22 mouse cellular contexts compared by ENCODE assay signal in the genomic region with DNA sequence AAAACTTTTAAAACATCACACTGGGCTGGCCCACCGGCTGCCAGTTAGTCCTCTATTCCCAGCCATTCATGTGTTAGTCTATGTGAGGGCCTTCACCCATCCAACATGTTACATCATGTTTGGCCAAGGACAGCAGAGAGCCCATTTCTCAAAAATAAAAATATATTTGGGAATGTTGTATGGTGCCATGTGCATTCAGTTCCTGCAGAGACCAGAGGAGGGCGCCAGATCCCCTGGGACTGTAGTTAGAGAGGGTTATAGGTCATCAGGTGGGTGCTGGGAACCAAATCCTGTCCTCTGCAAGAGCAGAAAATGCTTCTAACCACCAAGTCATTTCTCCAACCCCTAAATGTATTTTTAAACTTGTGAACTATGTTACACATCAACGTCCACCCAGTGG. TPM values are rescaled to one million over a fixed set of nuclear protein-coding genes. Genes with fewer than 3 reads are reported as not detected.
DNase-seq lines count a peak whose midpoint lies in the region; ATAC-seq and TF ChIP-seq lines count a peak whose summit lies in the region.
"Had no signal": no experiment of that assay in that cellular context is flagged by ENCODE, and none has a peak within 500 bp of the region (broad histone marks: within the 10 kb centered on the region; RNA-seq: fewer than 3 reads in every experiment).

No protein-coding gene starts in this region.

- H3K9me3 ChIP-seq in kidney, postnatal 0 days (replicated peaks; ENCODE audit: low read length), result no peaks in the 10 kb centered on the region
- no peaks in the 10 kb centered on the region for H3K9me3 ChIP-seq in midbrain, postnatal 0 days (ENCODE audit: low read length)
- H3K9me3 ChIP-seq in midbrain, embryonic 16.5 days (replicated peaks; ENCODE audit: control insufficient read depth, low read length, poor library complexity, severe bottlenecking), result no peaks in the 10 kb centered on the region
- H3K9me3 ChIP-seq: embryonic facial prominence, embryonic 12.5 days; liver, embryonic 13.5 days; megakaryocyte, embryonic 14.5 days; neural tube, embryonic 15.5 days had no signal

- no peaks in the 10 kb centered on the region for H3K27me3 ChIP-seq in kidney, postnatal 0 days (ENCODE audit: insufficient read depth, low read length)
- H3K27me3 ChIP-seq in midbrain, postnatal 0 days (ENCODE audit: insufficient read depth, low read length), result no peaks in the 10 kb centered on the region
- H3K27me3 ChIP-seq in midbrain, embryonic 16.5 days (ENCODE audit: control insufficient read depth, insufficient read depth, low read depth, low read length), result no peaks in the 10 kb centered on the region
- H3K27me3 ChIP-seq: embryonic facial prominence, embryonic 12.5 days; liver, embryonic 13.5 days; megakaryocyte, embryonic 14.5 days; neural tube, embryonic 15.5 days had no signal

- no peaks in the 10 kb centered on the region for H3K36me3 ChIP-seq in kidney, postnatal 0 days (ENCODE audit: insufficient read depth, low read length)
- no peaks in the 10 kb centered on the region for H3K36me3 ChIP-seq in midbrain, postnatal 0 days (ENCODE audit: insufficient read depth, low read length)
- H3K36me3 ChIP-seq in midbrain, embryonic 16.5 days (ENCODE audit: control insufficient read depth, insufficient read depth, low read length), result no peaks in the 10 kb centered on the region
- H3K36me3 ChIP-seq: embryonic facial prominence, embryonic 12.5 days; liver, embryonic 13.5 days; neural tube, embryonic 15.5 days had no signal

- no peak for DNase-seq in kidney, postnatal 0 days (ENCODE audit: low spot score)
- no peak for DNase-seq in kidney, postnatal 36 days
- no peak for DNase-seq in midbrain, postnatal 0 days (ENCODE audit: low spot score)
- no peak for DNase-seq in right cerebral cortex, postnatal 14 days
- no peak for DNase-seq in gastrocnemius, adult 8-10 months (ENCODE audit: low spot score in 2 of 2)
- DNase-seq: adrenal gland, postnatal 25 days; cerebellum, adult 8-10 months; heart, adult 18-20 months; kidney, adult 2 months; kidney, postnatal 14 days; liver, embryonic 13.5 days; lung, postnatal 14 days; midbrain, embryonic 14.5 days; spleen, adult 18-20 months; thymus, adult 2 months had no signal

- WGBS in kidney, postnatal 0 days, result 85% methylated on average over 3 of the region's 3 CpGs
- 86% methylated on average over 3 of the region's 3 CpGs for WGBS in midbrain, postnatal 0 days
- 79% methylated on average over 3 of the region's 3 CpGs for WGBS in midbrain, embryonic 16.5 days
- WGBS in bone marrow, adult 2 months, result 74% methylated on average over 3 of the region's 3 CpGs

- no peak overlapping the region for H3K4me3 ChIP-seq in kidney, postnatal 0 days (replicated peaks; ENCODE audit: low read depth, low read length)
- no peak overlapping the region for H3K4me3 ChIP-seq in midbrain, postnatal 0 days (ENCODE audit: low read depth, low read length)
- H3K4me3 ChIP-seq in midbrain, embryonic 16.5 days (ENCODE audit: low read depth, low read length), result no peak overlapping the region
- H3K4me3 ChIP-seq in bone marrow, adult 2 months (replicated peaks; ENCODE audit: control insufficient read depth, low read depth, low read length), result no peak overlapping the region
- H3K4me3 ChIP-seq: embryonic facial prominence, embryonic 12.5 days; erythroblast, embryonic 14.5 days; liver, embryonic 13.5 days; megakaryocyte, embryonic 14.5 days; neural tube, embryonic 15.5 days had no signal

- no peak overlapping the region for H3K9ac ChIP-seq in kidney, postnatal 0 days (ENCODE audit: low read depth, low read length)
- H3K9ac ChIP-seq in midbrain, postnatal 0 days (replicated peaks; ENCODE audit: low read length, poor library complexity, severe bottlenecking), result no peak overlapping the region
- no peak overlapping the region for H3K9ac ChIP-seq in midbrain, embryonic 16.5 days (ENCODE audit: low read depth, low read length)
- H3K9ac ChIP-seq: embryonic facial prominence, embryonic 12.5 days; liver, embryonic 13.5 days; neural tube, embryonic 15.5 days had no signal

- H3K4me2 ChIP-seq in kidney, postnatal 0 days (ENCODE audit: low read length), result no peak overlapping the region
- no peak overlapping the region for H3K4me2 ChIP-seq in midbrain, postnatal 0 days (ENCODE audit: low read depth, low read length, poor library complexity, severe bottlenecking)
- no peak overlapping the region for H3K4me2 ChIP-seq in midbrain, embryonic 16.5 days (ENCODE audit: low read length)
- H3K4me2 ChIP-seq: embryonic facial prominence, embryonic 12.5 days; liver, embryonic 13.5 days; neural tube, embryonic 15.5 days had no signal

- no peak overlapping the region for H3K27ac ChIP-seq in kidney, postnatal 0 days
- H3K27ac ChIP-seq in midbrain, postnatal 0 days (ENCODE audit: low read depth, low read length), result no peak overlapping the region
- no peak overlapping the region for H3K27ac ChIP-seq in midbrain, embryonic 16.5 days (ENCODE audit: low read length)
- no peak overlapping the region for H3K27ac ChIP-seq in bone marrow, adult 2 months (ENCODE audit: control insufficient read depth, insufficient read depth, low read depth, low read length, poor library complexity)
- H3K27ac ChIP-seq: embryonic facial prominence, embryonic 12.5 days; liver, embryonic 13.5 days; neural tube, embryonic 15.5 days had no signal

- TF ChIP-seq CTCF in kidney, postnatal 0 days (IDR thresholded peaks at IDR 0.05; ENCODE audit: low read depth), result 0 out of 2 replicates have a peak, but pooled peaks have one; percentile 17
- peak; percentile 29 for TF ChIP-seq CTCF in midbrain, postnatal 0 days (IDR thresholded peaks at IDR 0.05)
- TF ChIP-seq CTCF in bone marrow, adult 2 months (IDR thresholded peaks at IDR 0.05; ENCODE audit: control insufficient read depth, insufficient read depth, low read length), result 0 out of 2 replicates have a peak, but pooled peaks have one; percentile 9

- no peak for ATAC-seq in kidney, postnatal 0 days (replicated peaks; ENCODE audit: low FRiP score, low read depth)
- no peak for ATAC-seq in midbrain, postnatal 0 days (ENCODE audit: low FRiP score)
- ATAC-seq in midbrain, embryonic 16.5 days, result no peak
- ATAC-seq: forebrain, embryonic 14.5 days had no signal

- H3K4me1 ChIP-seq in kidney, postnatal 0 days (replicated peaks; ENCODE audit: insufficient read depth, low read length), result no peaks in the 10 kb centered on the region
- H3K4me1 ChIP-seq in midbrain, postnatal 0 days (ENCODE audit: insufficient read depth, low read length), result no peaks in the 10 kb centered on the region
- 0 out of 2 replicates have a peak, but pooled peaks cover 2% of the 10 kb centered on the region for H3K4me1 ChIP-seq in midbrain, embryonic 16.5 days (ENCODE audit: control insufficient read depth, insufficient read depth, low read length)
- H3K4me1 ChIP-seq in bone marrow, adult 2 months (ENCODE audit: control insufficient read depth, insufficient read depth, low read length), result no peaks in the 10 kb centered on the region; the same call in 1 of the 2 replicates
- H3K4me1 ChIP-seq: liver, embryonic 13.5 days; neural tube, embryonic 15.5 days had no signal

- TF ChIP-seq POLR2A in bone marrow, adult 2 months (IDR thresholded peaks at IDR 0.05; ENCODE audit: borderline replicate concordance, control insufficient read depth, low read depth, low read length), result no peak

RNA-seq across cellular contexts. Expression of a gene that starts 27.5 kb away (rescaled TPM):
- 8.5 and 9.6 TPM in 2 replicates for polyA plus RNA-seq in kidney, postnatal 0 days (2015; fragmentation: Nextera tagmentation; extraction: Ambion mirVana)
- total RNA-seq in midbrain, postnatal 0 days (2014; rRNA removed), result 129 and 178 TPM in 2 replicates
- 54.3 and 62.6 TPM in 2 replicates for polyA plus RNA-seq in midbrain, postnatal 0 days (2015; fragmentation: Nextera tagmentation; extraction: Ambion mirVana)
- polyA plus RNA-seq in midbrain, embryonic 16.5 days (2015; fragmentation: Nextera tagmentation; extraction: Ambion mirVana), result 60.0 and 64.1 TPM in 2 replicates
- polyA plus RNA-seq in bone marrow, adult 2 months (2011; ENCODE audit: insufficient read depth, insufficient read length, low replicate concordance, missing spikeins), result 10.8 and 20.0 TPM in 2 replicates
- total RNA-seq in gastrocnemius, adult 8-10 months (2022), result 10 to 100 TPM; 66.6 to 79.5 (median 70.9) TPM
